Mouse (Mus musculus) bone marrow macrophage, adult 2 months (primary cell): ENCODE data around the gene Gm8797.

Experiments used
- CTCF ChIP-seq: IDR thresholded peaks from 2 replicates; pipeline ENCODE4 v1.5.1; 2012; ENCODE audit warnings: low read depth, mild to moderate bottlenecking, low read length, moderate library complexity
- POLR2A ChIP-seq: IDR thresholded peaks from 2 replicates; pipeline ENCODE4 v1.6.1; 2012; ENCODE audit warnings: mild to moderate bottlenecking, low read depth, low read length, borderline replicate concordance

DNA sequence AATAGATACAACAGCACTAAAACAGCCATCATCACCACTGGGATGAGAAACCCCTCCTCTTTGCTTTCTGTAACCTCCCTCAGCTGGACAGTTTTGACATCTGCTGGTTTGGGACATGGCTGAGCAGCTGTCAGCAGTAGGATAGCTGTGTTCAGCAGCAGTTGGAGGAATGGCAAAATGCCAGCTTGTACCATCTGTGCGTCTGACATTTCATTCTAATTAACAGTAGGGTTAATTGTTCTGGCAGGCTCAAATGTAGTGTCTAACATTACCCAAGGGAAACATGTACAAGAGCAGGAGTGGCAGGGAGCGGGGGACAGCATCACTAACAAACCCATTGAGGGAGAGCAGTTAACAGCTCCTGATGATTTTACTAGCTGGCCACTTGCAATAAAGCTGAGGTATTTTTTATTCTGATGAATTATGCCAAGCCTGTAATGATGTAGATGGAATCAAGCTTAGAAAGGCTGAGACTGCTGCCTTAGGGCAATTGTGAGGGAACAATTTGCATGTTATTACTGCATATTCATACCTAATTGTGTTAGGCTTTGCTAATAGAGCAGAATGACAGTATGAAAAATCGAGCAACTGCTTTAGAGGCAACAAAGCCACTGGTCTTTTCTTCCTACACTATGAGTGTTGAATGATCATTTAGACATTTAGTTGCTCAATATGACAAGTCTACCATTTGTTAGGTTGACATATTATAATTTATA is 4.3 kb downstream of the Gm8797 start:
- no peak for TF ChIP-seq POLR2A
- TF ChIP-seq CTCF = no peak
